In the genomic region with DNA sequence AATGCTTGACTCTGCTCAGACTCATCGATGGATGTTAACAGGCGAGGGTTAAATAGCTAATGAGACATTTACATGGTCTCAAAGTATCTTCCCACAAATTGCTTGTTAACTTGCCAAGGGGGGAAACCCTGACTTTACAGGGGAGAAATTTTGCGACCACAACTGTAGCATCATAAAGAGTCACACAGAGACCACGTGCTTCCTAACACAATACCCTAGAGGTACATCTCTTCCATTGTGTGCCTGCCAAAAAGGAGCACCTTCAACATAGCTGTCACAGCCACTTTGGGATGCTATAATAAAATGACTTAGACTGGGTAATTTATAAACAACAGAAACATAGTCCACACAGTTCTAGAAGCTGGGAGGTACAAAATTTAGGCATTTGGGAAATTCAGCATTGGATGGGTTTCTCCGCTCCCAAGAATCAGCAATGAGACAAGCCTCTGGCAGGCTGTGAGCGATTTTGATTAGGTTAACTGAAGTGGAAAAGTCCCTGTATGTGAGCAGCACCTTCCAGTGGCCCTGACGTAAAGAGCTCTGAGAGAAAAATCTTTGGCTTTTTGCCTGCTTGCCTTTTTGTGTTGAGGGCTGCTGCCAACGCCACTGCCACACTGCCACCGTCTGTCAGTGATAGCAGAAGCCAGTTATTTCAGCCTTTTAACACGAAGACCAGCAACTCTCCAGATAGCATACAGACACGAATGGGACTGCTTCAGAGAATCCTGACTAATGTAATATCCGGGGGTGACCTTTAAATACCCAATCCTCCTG, we compare ENCODE assay signal across 8 mouse cellular contexts. TPM values are rescaled to one million over a fixed set of nuclear protein-coding genes. Genes with fewer than 3 reads are reported as not detected.
DNase-seq lines count a peak whose midpoint lies in the region.

No protein-coding gene starts in this region.

- DNase-seq in adrenal gland, adult 2 months = peak; percentile 24
- no peak for DNase-seq in adrenal gland, postnatal 4 days (ENCODE audit: low spot score in 2 of 2)
- DNase-seq in kidney, postnatal 14 days = peak; percentile 12
- DNase-seq in kidney, adult 18-20 months = no peak
- DNase-seq in brain, embryonic 18.5 days (ENCODE audit: low read depth, low spot score) = peak; percentile 24
- peak; percentile 6 to 31 for DNase-seq in layer of hippocampus, postnatal 14 days (ENCODE audit: low spot score in 2 of 2)
- DNase-seq in natural killer cell, adult 2 months (ENCODE audit: low spot score in 2 of 2) = no peak
- no peak for DNase-seq in gastrocnemius, postnatal 25 days

RNA-seq across cellular contexts. Expression of a gene that starts 27.8 kb away (rescaled TPM):
- 10 to 100 TPM; 21.7 to 31.0 TPM for total RNA-seq in adrenal gland, adult 2 months (2021)
- 12.1 and 12.8 TPM in 2 replicates for polyA plus RNA-seq in adrenal gland, adult 2 months (2012; rRNA removed)
- total RNA-seq in adrenal gland, postnatal 4 days (2021) = 10 to 100 TPM; 21.3 to 30.6 TPM
- 10 to 100 TPM; 12.4 to 15.6 TPM for total RNA-seq in layer of hippocampus, postnatal 14 days (2021)
- total RNA-seq in gastrocnemius, postnatal 25 days (2021) = 1 to 10 TPM; 4.6 to 7.3 TPM

RNA-seq across cellular contexts. Expression of a gene that starts 58.1 kb away (rescaled TPM):
- total RNA-seq in adrenal gland, adult 2 months (2021) = 10 to 100 TPM; 47.0 to 64.3 TPM
- polyA plus RNA-seq in adrenal gland, adult 2 months (2012; rRNA removed) = 2.6 and 5.2 TPM in 2 replicates
- total RNA-seq in adrenal gland, postnatal 4 days (2021) = 10 to 100 TPM; 53.9 to 57.6 TPM
- total RNA-seq in layer of hippocampus, postnatal 14 days (2021) = 100 to 1,000 TPM; 201 to 205 TPM
- 10 to 100 TPM; 11.4 to 11.8 TPM for total RNA-seq in gastrocnemius, postnatal 25 days (2021)

Comparison
In these comparisons a context has a peak if more than half of its experiments do, and no peak if none do; other contexts are left out.
1. DNase-seq: peak in adrenal gland, adult 2 months (single experiment), kidney, postnatal 14 days (single experiment), brain, embryonic 18.5 days (single experiment) and layer of hippocampus, postnatal 14 days (2 of 2); none in adrenal gland, postnatal 4 days (0 of 2), kidney, adult 18-20 months (single experiment), natural killer cell, adult 2 months (0 of 2) and gastrocnemius, postnatal 25 days (single experiment).